Mouse (Mus musculus): ENCODE data around the gene Cep97.
A peak's percentile ranks its signal among the peaks of the same experiment; 100 is the strongest.

The Cep97 gene

DNA sequence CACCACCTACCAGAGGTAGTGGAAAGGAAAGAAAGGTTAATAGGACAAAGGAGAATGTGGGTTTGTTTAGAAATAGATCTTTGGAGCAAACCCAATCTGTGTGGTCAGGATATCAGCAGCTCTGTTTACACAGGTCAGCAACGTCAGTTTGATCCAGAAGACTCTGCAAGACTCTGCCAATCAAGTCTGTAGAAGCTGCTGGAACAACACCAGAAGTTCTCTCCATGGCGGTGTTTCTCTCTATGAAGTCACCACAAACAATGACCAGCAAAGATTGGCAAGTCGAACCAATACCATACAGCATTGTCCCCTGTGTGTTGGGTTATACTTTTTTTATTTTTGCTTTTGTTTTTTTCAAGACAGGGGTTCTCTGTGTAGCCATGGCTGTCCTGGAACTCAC, 12.6 kb upstream of the Cep97 start:
- no peak for DNase-seq

DNA sequence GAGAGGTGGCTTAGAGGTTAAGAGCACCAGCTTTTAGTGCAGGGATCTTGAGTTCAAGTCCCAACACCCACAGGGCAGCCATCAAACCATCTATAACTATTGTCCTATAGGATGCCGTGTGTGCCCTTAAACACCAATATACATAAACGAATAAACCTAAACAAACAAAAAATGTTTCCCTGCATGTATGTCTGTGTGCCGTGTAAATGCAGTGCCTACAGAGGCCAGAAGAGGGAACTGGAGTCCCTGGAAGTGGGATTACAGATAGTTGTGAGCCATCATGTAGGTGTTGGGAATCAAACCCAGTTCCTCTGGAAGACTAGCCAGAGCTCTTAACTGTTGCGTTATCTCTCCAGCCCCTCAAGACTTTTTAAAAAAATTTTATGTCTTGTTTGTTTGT, 6.1 kb upstream of the Cep97 start:
- DNase-seq = no peak

DNA sequence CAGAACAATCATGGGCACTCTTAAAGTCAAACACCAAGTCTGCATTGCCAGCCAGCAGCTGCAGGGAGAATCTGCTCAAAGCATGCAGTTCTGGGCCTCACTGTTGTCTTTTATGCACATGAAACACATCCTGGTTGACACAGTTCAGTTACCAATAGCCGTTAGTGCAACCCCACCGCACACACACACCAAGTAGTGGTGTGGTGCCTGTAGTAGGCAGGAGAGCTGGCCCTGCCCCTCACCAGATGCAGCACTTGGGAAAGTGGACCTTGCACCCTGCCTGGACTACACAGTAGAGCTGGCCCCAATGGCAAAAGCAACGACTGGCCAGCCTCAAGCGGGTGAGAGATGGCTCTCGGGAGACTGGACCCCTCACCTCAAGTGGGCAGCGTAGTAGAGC, 5.0 kb upstream of the Cep97 start:
- no peak for DNase-seq

DNA sequence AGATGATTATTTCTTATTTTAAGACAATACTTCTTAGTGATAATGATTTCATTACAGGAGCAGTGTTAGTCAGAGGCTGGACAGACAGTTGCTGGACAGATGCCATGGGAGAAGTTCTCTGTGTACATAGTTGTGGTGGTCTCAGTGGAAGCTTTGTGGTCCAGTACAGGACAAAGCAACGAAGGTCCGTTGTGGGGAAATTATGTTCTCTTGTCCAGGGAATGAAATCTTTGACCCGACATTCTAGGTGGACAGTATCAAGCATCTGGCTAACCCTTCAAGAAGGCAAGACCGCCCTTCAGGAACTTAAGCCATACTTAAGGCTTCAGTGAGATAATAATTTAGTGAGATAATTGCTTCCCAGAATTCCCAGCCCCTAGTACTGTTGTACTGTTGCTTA, 4.1 kb upstream of the Cep97 start:
- DNase-seq = no peak

DNA sequence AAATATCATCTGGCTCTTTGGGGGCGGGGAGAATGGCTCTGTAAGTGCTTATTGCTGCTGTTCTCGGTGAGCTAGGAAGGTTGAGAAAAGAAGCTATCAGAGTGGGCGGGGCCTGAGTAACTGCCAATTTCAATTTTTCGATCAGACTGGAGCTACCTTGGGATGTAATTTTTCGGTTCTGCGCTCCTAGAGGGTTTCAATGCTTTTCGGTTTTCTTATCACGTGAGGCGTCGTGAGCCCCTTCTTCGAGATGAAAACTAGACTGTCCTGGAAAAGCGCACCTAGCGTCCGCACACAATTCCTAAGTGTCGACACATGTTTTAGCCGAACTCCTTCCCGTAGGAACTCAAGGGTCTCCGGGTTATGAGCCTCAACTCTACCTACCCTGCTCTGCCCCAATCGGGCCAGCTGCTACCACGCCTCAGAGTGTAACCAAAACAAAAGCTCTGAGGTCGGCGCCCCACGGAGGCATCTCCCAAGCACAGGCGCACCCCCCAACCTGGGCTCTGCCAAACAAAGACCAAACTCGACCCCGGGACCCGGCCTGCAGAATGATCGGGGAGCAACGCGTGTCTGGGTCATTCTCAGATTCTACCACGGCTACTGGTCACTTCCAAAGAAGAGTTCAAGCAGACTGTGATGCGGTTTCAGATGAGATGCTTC, 843 bp downstream of the Cep97 start:
- DNase-seq = peak; percentile 54

DNA sequence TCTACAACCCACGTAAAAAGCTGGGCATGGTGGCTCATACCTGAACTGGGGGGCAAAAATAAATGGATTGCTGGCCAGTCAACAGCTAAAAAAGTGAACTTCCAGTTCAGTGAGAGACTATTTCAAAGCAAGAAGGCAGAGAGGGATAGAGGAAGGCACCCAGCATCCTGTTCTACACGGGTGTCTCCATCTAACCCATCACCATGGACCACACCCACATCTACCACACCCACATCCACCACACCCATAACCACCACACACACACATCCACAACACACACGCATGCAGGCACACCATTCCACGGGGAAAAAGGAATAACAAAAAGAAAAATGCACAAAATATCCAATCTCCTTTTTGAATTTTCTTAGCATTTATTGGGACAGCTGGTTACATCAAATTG, 10.6 kb downstream of the Cep97 start:
- DNase-seq = no peak

DNA sequence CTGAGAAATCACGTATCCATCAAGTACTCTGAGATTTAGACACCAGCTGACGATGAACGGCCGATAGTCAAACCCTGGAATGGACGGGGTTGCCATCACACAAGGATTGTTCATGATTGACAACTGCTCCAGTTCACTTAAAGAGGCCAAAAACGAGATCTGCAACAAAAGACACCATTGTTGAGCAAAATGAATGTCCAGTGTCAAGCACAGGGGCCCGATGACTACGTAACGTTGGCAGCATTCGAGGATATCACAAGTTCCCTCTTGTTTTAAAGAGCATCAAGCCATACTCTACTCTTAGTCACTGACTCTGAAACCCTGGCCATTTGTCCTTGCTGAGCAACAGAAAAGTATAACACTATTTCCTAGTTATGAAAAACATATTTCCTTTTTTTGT, 12.6 kb downstream of the Cep97 start:
- DNase-seq = no peak

DNA sequence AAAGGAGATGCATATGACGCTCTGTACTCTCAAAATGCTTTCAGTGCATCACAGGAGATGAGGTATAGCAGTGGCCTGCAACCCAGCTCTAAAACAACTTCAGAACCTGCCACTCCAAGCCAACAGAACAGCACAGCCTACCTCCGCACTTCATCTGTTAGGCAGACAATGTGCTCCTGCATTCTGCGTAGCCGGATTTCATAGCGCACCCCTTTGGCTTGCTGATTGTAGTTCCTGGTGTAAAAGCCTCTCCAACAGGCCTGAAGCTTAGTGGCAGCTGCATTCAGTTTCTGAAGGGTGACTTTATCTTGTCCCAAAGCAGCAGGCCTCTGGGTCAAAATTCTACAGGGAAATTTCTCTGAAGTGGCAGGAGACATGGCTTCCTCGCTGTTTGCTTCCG, 19.9 kb downstream of the Cep97 start:
- no peak for DNase-seq

DNA sequence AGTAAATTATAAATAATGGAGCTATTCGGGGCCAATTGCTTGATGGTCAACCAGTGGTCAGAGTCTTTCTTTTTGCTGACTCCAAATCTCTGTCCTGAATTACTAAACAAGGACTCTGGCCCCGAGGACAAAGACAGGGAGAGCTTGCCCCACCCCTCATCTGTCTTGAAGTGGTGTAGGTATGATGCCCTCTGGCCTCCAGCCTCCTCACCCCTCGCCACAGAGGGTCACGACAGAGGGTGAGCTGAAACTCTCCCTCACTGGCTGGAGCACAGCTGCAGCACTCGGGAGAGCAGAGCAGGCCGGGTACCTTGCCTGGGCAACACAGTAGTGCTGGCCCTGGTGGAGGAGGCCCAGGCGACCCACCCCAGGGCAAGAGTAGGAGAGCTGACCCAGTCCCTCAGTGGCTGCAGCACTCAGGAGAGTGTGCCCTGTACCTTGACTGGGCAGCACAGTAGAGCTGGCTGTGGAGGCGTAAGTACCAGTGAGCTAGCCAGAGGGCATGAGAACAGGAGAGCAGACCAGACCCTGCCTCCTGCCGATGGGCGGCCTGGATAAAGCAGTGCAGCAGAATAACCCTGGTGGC, 24.4 kb downstream of the Cep97 start:
- DNase-seq = no peak

DNA sequence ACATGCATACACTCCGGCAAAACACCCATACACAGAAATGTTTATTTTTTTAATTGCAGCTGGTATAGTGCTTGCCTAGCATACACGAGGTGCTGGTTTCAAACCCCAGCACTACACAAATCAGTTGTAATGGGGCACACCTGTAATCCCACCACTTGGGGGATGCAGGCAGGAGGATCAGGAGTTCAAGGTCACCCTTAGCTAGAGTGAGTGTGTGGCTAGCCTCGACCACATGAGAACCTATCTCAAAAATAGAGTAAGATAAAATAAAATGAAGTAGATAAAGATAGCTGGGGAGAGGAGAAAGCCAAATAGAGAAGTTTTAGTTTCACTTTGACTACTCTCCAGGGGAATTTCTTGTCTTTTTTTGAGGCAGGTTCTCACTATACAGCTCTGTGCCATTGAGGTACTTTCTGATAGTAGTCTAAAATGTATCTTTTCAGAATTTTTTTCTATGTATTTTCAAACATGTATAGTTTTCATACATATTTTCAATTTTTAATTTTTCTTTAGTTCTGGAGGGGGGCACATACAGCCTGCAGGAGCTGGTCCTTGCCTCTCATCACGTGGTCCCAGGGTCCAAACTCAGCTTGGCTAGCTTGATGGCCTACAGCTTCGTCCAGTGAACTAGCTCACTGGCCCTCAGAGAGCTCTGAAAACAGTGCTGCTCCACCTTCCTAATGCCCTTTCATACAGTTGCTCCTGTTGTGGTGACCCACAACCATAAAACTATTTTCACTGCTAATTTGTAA, 27.6 kb downstream of the Cep97 start:
- DNase-seq = no peak

DNA sequence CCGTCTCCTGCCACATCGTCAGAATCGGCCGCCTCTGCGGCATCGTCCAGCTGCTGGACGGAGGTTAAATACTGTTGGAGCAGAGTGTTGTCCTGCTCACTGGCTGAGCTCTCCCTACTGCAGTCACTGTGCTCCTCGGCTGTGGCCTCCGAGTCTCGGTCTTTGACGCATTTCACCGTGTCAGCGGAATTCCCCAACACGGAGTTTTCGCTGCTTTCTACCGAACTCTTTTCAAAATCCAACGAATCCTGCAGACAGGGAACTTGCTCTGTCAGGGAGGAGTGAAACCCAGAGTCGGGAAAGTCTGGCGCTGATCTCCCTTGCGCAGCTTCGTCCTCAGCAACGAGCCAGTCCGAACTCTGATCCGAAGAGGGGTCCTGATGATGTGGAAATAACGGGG, 29.3 kb downstream of the Cep97 start:
- no peak for DNase-seq

DNA sequence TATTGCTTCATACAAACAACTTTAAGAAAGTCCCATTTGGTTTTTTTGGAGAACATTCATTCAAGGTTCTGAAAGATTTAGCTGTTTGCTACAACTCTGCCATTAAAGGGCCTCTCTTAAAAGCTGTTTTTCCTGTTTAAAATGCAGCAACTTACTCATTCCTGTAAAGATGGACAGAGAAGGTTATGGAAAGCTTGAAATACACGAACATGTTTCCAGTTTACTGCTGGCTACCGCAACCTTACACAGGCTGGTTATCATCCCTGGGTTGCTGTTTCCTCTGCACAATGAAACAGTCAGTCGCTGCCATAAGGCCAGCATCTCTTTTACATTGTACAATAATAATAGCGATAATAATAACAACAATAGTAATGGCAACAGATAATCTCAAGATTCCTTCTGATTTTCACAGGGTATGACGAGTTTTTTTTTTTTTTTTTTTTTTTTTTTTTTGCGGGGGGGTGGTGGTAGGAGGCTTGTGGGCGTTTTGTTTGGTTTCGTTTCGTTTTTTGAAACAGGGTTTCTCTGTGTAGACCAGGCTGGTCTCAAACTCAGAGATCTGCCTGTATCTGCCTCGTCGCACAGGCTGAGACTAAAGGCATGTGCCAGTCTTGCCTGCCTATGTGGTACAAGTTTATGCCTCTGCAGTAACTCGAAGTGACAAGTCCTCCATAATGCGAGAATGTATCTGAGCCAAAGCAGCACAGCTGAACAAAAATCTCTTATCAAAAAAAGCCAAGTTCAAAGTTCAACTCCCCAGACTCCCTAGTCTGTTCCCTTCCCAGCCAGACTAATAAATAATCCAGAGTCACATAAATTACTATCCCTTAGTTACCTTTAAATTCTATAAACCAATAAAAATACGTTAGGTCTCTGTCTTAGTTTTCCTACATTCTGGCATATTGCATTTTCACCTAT, 32.6 kb downstream of the Cep97 start:
- no peak for DNase-seq

DNA sequence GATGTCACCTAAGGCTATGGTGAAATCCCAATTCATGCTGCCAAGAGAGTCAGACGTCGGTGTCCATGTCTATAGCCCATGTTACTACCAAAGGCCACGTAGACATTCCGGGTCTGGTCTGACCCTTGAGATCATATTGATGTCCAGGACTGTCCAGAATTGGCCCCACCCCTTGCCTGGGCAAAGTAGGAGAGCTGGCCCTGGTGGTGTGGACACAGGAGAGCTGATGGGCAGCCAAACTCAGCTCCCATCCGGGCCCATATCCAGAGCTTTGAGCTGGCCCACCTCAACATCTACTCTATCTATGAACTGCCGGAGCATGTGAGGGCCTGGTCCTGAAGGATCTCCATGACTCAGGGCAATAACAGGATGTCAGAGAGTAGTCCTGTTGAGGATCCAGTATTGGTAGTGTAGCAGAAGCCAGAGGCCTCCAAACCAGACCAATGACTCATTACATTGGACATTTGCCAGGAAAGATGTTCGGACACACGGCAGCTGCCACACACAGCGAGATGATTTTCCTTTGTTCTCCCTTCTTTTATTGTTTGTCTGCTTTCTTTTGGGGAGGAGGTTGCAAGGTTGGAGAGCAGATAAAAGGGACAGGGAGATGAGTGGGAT, 36.2 kb downstream of the Cep97 start:
- peak; percentile 14 for DNase-seq

DNA sequence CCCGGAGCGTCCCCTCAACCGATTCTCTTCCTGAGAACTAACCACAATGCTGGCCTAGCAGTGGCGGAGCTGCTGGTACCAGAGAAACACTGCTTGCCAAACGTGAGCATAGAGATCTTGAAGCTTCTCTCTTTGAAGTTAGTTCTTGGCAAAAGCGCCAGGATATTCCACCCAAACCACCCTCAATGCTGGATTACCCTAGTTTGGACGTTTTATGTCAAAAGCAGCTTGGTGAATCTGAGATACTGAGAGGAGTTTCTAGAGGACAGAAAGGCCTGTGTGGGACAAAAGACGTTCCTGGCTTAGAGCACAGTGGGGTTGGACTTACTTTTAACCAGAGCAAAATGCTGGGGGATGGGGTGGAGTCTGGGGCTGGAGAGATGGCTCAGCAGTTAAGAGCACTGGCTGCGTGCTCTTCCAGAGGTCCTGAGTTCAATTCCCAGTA, 39.0 kb downstream of the Cep97 start:
- DNase-seq = no peak

DNA sequence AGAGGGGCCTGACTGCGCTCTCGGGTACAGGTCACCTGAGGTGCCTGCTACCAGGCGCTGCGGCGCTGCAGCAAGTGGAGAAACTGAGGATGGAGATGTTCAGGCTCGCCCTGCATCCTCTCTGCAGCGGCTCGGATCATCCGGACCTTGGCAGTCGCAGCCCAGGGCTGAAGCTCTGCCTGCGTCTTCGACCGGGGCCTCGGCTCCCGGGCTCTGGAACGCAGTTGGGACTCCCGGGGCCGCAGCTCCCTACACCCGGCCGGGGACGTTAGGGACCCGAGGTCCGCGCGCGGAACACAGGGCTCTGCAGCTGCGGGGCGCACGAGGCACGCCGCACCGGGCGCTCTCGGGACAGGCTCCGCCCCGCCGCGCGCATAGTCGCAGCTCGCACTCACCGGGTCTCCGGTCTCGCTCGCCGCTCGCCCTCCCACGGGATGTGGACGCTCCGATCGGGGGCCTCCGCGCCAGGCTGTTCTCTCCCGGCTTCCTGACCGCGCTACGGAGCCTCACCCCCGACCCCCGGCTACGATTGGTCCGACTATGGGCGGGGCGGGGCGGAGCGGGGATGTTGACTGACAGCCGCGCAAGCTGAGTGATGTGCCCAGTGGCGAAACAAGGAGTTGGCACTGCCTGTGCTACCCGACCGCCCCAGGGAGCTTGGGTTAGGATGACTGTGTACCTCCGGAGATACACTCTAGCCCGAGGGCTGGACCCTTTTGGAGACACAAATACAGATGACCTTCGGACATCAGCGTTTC, 39.6 kb downstream of the Cep97 start, which contains the start of gene Nxpe3:
Gene Nxpe3, minus strand, starts transcription at position 393 of the 758 bp plus-strand sequence.
- peak; percentile 85 for DNase-seq

DNA sequence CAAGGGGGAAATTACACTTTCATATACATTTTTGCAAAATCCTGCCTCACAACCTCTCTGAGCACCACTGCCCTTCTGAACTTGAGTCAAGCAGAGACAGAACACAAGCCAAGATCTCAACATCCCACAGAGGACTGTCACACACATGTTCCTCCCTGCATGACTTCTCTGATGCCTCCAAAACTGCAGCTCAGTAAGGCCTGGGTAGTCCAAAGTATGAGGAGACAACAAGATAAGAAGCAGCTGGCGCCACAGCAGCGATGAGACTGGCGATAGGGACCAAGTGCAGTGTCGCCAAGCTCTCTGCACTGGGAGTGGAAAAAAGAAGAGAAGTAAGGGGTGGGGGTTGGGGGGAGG, 40.1 kb downstream of the Cep97 start:
- DNase-seq = peak; percentile 24

DNA sequence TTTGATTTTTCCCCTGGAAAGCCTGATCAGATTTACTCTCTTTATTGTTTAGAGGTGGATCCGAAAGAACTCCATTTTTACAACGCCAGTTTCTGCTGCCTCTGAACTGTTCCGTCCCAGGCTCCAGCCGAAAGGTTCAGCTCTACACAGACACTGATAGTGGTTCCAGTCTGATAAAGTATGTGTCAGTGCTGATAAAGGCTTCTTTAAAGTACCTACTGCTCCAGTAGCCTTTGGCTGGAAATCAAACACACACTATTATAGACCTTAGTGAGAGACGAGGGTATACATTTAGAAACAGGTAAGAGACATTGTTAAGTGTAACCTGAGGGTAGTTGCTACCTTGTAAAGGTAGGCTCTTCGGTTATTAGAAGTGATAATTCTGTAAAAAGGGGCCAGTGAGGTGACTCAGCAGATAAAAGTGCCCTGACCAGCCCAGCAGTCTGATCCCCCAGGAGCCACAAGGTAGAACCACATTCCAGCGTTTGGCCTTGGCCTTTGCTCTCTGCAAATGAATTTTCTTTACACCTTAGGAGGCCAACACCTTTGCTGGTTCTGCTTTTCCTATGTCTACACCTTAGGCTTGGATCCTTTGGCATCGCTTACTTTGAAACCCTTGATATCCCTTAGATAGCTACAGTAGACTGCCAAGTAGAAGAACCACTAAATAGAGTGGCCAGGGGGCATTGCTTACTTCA, 41.1 kb downstream of the Cep97 start:
- DNase-seq = no peak

DNA sequence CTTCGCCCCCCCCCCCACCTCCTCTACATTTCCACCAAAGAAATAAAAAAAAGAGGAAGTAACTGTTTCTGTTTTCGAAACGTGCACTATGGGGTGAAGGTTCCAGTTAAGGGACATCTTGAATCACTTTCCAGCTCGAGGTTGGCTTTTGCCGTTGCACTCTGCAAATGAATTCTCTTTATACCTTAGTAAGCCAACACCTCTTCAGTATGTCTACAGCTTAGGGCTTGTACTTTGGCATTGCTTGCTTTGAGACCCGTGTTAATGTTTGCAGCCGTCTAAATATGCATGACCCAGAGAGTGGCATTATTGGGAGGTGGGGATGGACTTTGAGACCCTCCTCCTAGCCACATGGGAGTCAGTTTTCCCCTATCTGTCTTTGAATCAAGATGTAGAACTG, 42.2 kb downstream of the Cep97 start:
- DNase-seq = no peak

DNA sequence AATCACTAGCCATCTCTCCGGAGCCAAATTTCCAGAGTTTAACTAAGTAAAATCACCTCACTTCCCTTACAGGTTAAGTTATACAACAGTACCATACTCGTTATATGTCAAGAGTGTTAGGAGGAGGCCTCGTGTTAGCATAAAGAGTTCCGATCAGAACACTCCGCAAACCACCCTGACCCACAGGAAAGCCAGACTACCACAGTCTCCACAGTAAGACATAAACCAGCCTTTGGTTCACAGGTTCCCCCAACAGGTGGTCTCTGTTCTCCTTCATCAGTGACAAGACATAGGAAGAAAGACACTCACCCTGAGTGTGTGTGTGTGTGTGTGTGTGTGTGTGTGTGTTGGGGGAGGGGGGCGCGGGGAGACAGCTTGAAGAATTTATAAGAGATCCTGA, 43.3 kb downstream of the Cep97 start:
- DNase-seq = no peak

DNA sequence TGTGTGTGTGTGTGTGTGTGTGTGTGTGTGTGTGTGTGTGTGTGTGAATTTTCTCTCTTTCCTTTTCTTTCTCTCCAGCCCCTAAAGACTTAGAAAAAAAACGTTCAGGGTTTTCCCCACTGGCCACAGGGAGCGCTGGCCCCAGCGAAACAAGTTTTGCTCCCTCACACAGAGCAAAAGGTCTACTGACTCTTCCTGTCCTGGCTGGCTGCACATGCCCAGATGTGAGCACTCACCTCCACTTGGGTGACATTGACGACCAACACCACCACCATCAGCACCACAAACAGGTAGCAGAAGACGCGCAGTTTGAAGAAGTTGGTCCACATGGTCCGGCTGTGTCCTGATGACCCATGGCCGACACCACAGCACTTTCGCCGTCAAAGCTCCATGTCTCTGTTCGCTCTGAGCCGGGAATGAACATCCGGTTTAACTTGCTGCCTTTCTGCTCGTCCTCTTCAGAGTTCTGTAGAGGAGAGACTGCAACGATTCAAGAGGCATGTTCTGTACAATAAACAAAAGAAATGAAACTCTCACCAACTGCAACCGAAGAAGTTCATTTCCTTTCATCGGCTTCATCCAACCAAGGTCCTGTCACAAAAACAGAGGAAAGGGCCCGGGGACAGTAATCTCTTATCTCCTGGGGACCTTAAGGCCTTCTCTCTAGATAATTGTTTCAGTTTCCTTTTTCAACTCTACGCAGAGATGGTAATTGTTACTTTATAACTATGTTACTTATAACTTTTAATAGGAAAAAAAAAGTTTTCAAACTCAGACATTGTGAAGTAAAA, 44.1 kb downstream of the Cep97 start:
- no peak for DNase-seq

DNA sequence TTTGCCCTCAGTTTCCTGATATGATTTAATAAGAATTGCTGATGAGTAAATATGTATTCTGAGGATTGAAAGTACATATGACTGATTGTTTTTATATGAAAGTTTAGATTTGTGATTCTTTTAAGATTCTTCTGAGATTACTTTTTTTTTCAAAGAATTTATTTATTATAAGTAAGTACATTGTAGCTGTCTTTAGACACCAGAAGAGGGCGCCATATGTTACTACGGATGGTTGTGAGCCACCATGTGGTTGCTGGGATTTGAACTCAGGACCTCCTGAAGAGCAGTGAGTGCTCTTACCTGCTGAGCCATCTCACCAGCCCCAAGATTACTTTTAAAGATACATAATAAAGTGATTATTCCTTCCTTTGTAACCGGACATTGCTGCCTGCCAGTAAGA, 45.2 kb downstream of the Cep97 start:
- no peak for DNase-seq

Measured in cerebellum, adult 11 months (tissue).